Mouse (Mus musculus) sigmoid colon, adult 10 weeks (tissue): Measurements from ENCODE around the gene Olfr1000. TPM values are rescaled to one million over a fixed set of nuclear protein-coding genes. Genes with fewer than 3 reads are reported as not detected.

ENCODE experiments used
- polyA plus RNA-seq: library from polyadenylated mRNA; stranded (reverse); fragments of 350-450 nt; fragmentation: Illumina TruSeq; extraction: RNeasy Lipid Tissue Mini Kit (QIAGEN cat#74804); gene quantifications from one replicate; pipeline ENCODE4 v1.2.3, GENCODE M21; 2014; ENCODE audit warnings: low read depth, low replicate concordance

The Olfr1000 gene
- not detected for polyA plus RNA-seq

DNA sequence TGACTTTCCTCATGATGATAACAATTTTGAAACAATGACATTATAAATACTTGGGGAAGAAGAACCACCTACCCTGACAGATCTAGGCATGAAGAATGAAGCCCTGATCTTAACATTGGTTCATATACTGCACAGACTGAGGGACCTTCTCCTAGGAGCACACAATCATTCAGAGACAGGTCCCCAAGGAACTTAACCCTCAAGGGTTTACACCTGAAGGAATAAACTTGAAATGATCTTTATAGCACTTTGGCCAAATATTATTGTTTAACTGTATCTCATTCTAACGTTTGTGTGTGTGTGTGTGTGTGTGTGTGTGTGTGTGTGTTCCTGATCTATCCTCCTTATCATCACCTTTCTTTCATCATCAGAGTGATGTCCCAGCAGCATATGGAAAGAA is at the start of gene Olfr1000:
Gene Olfr1000 (minus strand): TSS at position 101 of the 400 bp plus-strand sequence.

GRCm38 (mm10) chr2:85650604-85651003 is 38.9 kb upstream of the Olfr1000 start, which contains the start of gene Olfr1002:
Gene Olfr1002 (minus strand): TSS chr2:85650704.

DNA sequence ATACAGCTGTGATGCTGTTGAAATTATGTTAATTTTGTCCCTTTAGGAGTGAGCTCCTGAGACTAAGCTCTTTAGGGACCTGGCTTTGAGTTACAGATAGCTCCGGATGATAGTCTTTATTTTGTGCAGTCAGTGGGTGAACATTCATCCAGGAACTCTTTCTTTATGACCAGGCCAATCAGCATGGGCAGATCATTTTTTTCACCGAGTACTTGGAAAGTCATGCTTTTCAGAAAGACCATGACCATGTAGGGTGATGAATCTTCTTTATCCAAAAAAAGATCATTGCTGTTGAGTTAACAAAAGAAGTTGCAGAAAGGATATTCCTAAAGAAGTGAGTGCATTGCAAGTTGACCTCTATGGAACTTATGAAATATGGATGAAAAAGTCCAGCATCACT is 23.1 kb downstream of the Olfr1000 start, which contains the start of gene Olfr998:
Gene Olfr998 (plus strand): TSS at position 301 of the 400 bp plus-strand sequence.

DNA sequence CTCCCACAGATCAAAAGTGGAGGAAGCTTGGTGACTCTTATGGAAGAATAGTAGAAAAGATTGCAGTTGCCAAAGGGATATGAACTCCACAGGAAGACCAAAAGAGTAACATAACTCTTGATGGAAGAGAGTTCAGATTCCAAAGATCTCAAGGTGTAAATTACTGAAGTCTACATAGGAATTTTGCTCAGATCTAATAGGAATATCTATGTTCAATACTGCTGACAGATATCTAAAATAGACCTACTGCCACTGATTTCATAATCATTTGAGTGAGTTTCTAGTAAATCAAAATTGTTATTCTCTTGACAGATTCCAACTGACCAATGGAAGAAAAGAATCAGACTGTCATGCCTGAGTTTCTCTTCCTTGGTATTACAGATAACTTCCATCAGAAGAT is 32.8 kb downstream of the Olfr1000 start, which contains the start of gene Olfr996:
Gene Olfr996 (plus strand): TSS at position 301 of the 400 bp plus-strand sequence.

Other genes with a start within 250 kb of the Olfr1000 start
- gene Olfr988, start 248.7 kb downstream of the Olfr1000 start, polyA plus RNA-seq, result not detected
- gene Olfr992, start 202.4 kb downstream of the Olfr1000 start, polyA plus RNA-seq, result not detected
- not detected for gene Olfr993, start 197.0 kb downstream of the Olfr1000 start, polyA plus RNA-seq
- not detected for gene Olfr994, start 175.5 kb downstream of the Olfr1000 start, polyA plus RNA-seq
- not detected for gene Olfr995, start 168.3 kb downstream of the Olfr1000 start, polyA plus RNA-seq
- gene 4833423E24Rik, start 92.9 kb downstream of the Olfr1000 start, polyA plus RNA-seq, result not detected
- gene Olfr996, start 32.7 kb downstream of the Olfr1000 start, polyA plus RNA-seq, result not detected
- not detected for gene Olfr998, start 23.0 kb downstream of the Olfr1000 start, polyA plus RNA-seq
- not detected for gene Olfr1002, start 38.8 kb upstream of the Olfr1000 start, polyA plus RNA-seq
- gene Olfr154, start 52.6 kb upstream of the Olfr1000 start, polyA plus RNA-seq, result not detected
- gene Olfr1006, start 66.9 kb upstream of the Olfr1000 start, polyA plus RNA-seq, result not detected
- not detected for gene Olfr1008, start 77.5 kb upstream of the Olfr1000 start, polyA plus RNA-seq
- gene Olfr1009, start 103.5 kb upstream of the Olfr1000 start, polyA plus RNA-seq, result not detected
- not detected for gene Olfr1012, start 150.9 kb upstream of the Olfr1000 start, polyA plus RNA-seq
- not detected for gene Olfr1013, start 155.2 kb upstream of the Olfr1000 start, polyA plus RNA-seq
- gene Olfr1014, start 160.8 kb upstream of the Olfr1000 start, polyA plus RNA-seq, result not detected
- not detected for gene Olfr1015, start 170.1 kb upstream of the Olfr1000 start, polyA plus RNA-seq
- not detected for gene Olfr1016, start 190.6 kb upstream of the Olfr1000 start, polyA plus RNA-seq
- not detected for gene Olfr1018, start 206.6 kb upstream of the Olfr1000 start, polyA plus RNA-seq
- gene Olfr1019, start 233.6 kb upstream of the Olfr1000 start, polyA plus RNA-seq, result not detected
- not detected for gene Olfr1020, start 235.1 kb upstream of the Olfr1000 start, polyA plus RNA-seq